Mouse (Mus musculus): ENCODE data around the gene Odf3l2.

Odf3l2 gene

GRCm38 (mm10) chr10:79645711-79646110 is at the start of gene Odf3l2:
Gene Odf3l2 (minus strand): TSS chr10:79645738.
- no peak for DNase-seq (ENCODE audit: low spot score)

GRCm38 (mm10) chr10:79694379-79694655 is 48.8 kb upstream of the Odf3l2 start:
- no peak for DNase-seq (ENCODE audit: low spot score)

GRCm38 (mm10) chr10:79693580-79694378 is 48.2 kb upstream of the Odf3l2 start:
- no peak for DNase-seq (ENCODE audit: low spot score)

- DNase-seq (ENCODE audit: low spot score) = no peak
Measured at GRCm38 (mm10) chr10:79691986-79692548, 46.5 kb upstream of the Odf3l2 start.

- DNase-seq (ENCODE audit: low spot score) = no peak
Measured at GRCm38 (mm10) chr10:79689178-79689577, 43.6 kb upstream of the Odf3l2 start.

GRCm38 (mm10) chr10:79688720-79689119 is 43.2 kb upstream of the Odf3l2 start, which contains the start of gene Gzmm:
Gene Gzmm (plus strand): TSS chr10:79689020.
- DNase-seq (ENCODE audit: low spot score) = no peak

- DNase-seq (ENCODE audit: low spot score) = no peak
Measured at GRCm38 (mm10) chr10:79687513-79687912, 42.0 kb upstream of the Odf3l2 start.

GRCm38 (mm10) chr10:79686691-79687090 is 41.2 kb upstream of the Odf3l2 start:
- no peak for DNase-seq (ENCODE audit: low spot score)

GRCm38 (mm10) chr10:79686219-79686618 is 40.7 kb upstream of the Odf3l2 start:
- DNase-seq (ENCODE audit: low spot score) = no peak

- no peak for DNase-seq (ENCODE audit: low spot score)
Measured at GRCm38 (mm10) chr10:79684770-79685600, 39.4 kb upstream of the Odf3l2 start.

GRCm38 (mm10) chr10:79683726-79684640 is 38.4 kb upstream of the Odf3l2 start:
- no peak for DNase-seq (ENCODE audit: low spot score)

- DNase-seq (ENCODE audit: low spot score) = peak; percentile 68
Measured at GRCm38 (mm10) chr10:79682916-79683582, 37.5 kb upstream of the Odf3l2 start.

- DNase-seq (ENCODE audit: low spot score) = peak; percentile 41
Measured at GRCm38 (mm10) chr10:79682551-79682915, 37.0 kb upstream of the Odf3l2 start.

- DNase-seq (ENCODE audit: low spot score) = peak; percentile 98
Measured at GRCm38 (mm10) chr10:79681591-79682245, 36.2 kb upstream of the Odf3l2 start, which contains the start of gene Cdc34. Gene Cdc34 (plus strand): TSS chr10:79682195.

GRCm38 (mm10) chr10:79680606-79681495 is 35.3 kb upstream of the Odf3l2 start:
- DNase-seq (ENCODE audit: low spot score) = no peak

- no peak for DNase-seq (ENCODE audit: low spot score)
Measured at GRCm38 (mm10) chr10:79675346-79676035, 30.0 kb upstream of the Odf3l2 start.

GRCm38 (mm10) chr10:79673054-79673453 is 27.5 kb upstream of the Odf3l2 start:
- no peak for DNase-seq (ENCODE audit: low spot score)

- peak; percentile 32 for DNase-seq (ENCODE audit: low spot score)
Measured at GRCm38 (mm10) chr10:79672088-79672455, 26.5 kb upstream of the Odf3l2 start.
